Mouse (Mus musculus) embryonic fibroblast, embryonic 13.5 days (primary cell): ENCODE data around the gene Ehmt2.
"Not testable (repeated sequence)": the region's sequence is repeated elsewhere in the genome, so short reads cannot be mapped to it uniquely, and the experiment has no call there.

Experiments used
- CTCF ChIP-seq: IDR thresholded peaks from 2 replicates; pipeline ENCODE4 v1.5.1; 2011; ENCODE audit warnings: mild to moderate bottlenecking, control low read depth, low read length, moderate library complexity, borderline replicate concordance; ENCODE audit not compliant: insufficient read depth
- POLR2A ChIP-seq: IDR thresholded peaks from 2 replicates; pipeline ENCODE4 v1.6.1; 2011; ENCODE audit warnings: low read depth, mild to moderate bottlenecking, control low read depth, low read length, moderate library complexity

GRCm38 (mm10) chr17:34959130-34959778 is 61.0 kb downstream of the Ehmt2 start, which contains the start of gene Hspa1b:
- peak; percentile 78 for TF ChIP-seq POLR2A
- not testable (repeated sequence) for TF ChIP-seq CTCF
